Comparison of ENCODE assay signal across 8 mouse cellular contexts in the genomic region with DNA sequence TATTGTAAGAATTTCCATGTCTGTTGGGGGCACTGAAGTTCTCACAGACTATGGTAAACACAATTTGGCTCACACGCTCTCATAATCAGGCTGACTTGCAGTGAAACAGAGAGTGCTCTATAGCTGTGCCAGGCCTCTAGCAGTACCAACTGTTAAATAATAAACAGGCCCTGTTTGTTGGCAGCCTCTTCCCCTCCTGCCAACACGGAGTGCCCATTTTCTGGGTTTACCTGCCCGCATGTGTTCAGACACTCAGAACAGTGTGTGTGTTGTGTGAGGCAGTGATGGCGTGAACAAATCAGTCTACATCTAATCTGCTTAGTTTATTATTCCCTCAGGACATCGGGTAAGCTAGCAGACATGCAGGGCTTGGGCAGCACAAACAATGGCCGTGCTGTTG.
A peak's percentile ranks its signal among the peaks of the same experiment; 100 is the strongest.
DNase-seq lines count a peak whose midpoint lies in the region; ATAC-seq and TF ChIP-seq lines count a peak whose summit lies in the region.
"Had no signal": no experiment of that assay in that cellular context is flagged by ENCODE, and none has a peak within 500 bp of the region (broad histone marks: within the 10 kb centered on the region; RNA-seq: fewer than 3 reads in every experiment).

No protein-coding gene starts in this region.

- no peaks in the 10 kb centered on the region for H3K27me3 ChIP-seq in lung, embryonic 14.5 days (ENCODE audit: insufficient read depth, low read length)
- no peaks in the 10 kb centered on the region for H3K27me3 ChIP-seq in intestine, embryonic 16.5 days (replicated peaks; ENCODE audit: control insufficient read depth, insufficient read depth, low read length)
- H3K27me3 ChIP-seq in neural tube, embryonic 15.5 days (replicated peaks) = no peaks in the 10 kb centered on the region

- TF ChIP-seq CTCF in lung, embryonic 14.5 days (IDR thresholded peaks at IDR 0.05; ENCODE audit: low read depth) = no peak

- peak; percentile 7 for DNase-seq in lung, embryonic 14.5 days
- DNase-seq in lung, postnatal 36 days = no peak
- peak; percentile 83 to 89 for DNase-seq in cerebellum, postnatal 10 days
- DNase-seq in heart, postnatal 25 days (ENCODE audit: low spot score) = no peak
- no peak for DNase-seq in embryo, embryonic 10 days (ENCODE audit: low spot score)

- H3K36me3 ChIP-seq in lung, embryonic 14.5 days (ENCODE audit: insufficient read depth) = no peaks in the 10 kb centered on the region
- no peaks in the 10 kb centered on the region for H3K36me3 ChIP-seq in intestine, embryonic 16.5 days (ENCODE audit: control insufficient read depth, insufficient read depth, low read length)
- H3K36me3 ChIP-seq in neural tube, embryonic 15.5 days = no peaks in the 10 kb centered on the region

- WGBS in lung, embryonic 14.5 days = 52% methylated on average over 6 of the region's 6 CpGs
- 59% methylated on average over 6 of the region's 6 CpGs for WGBS in intestine, embryonic 16.5 days
- 34% methylated on average over 6 of the region's 6 CpGs for WGBS in neural tube, embryonic 15.5 days

- no peak overlapping the region for H3K4me2 ChIP-seq in lung, embryonic 14.5 days
- H3K4me2 ChIP-seq in intestine, embryonic 16.5 days (ENCODE audit: low read depth, low read length) = no peak overlapping the region
- no peak overlapping the region for H3K4me2 ChIP-seq in neural tube, embryonic 15.5 days

- no peak overlapping the region for H3K27ac ChIP-seq in lung, embryonic 14.5 days (ENCODE audit: low read depth)
- H3K27ac ChIP-seq in intestine, embryonic 16.5 days (ENCODE audit: low read length) = no peak overlapping the region
- H3K27ac ChIP-seq in neural tube, embryonic 15.5 days (replicated peaks) = peak overlapping the region; percentile 69

- H3K9ac ChIP-seq in lung, embryonic 14.5 days = no peak overlapping the region
- no peak overlapping the region for H3K9ac ChIP-seq in intestine, embryonic 16.5 days (ENCODE audit: low read depth, low read length)
- H3K9ac ChIP-seq in neural tube, embryonic 15.5 days (replicated peaks) = no peak overlapping the region

- no peaks in the 10 kb centered on the region for H3K4me1 ChIP-seq in lung, embryonic 14.5 days (ENCODE audit: insufficient read depth)
- H3K4me1 ChIP-seq in intestine, embryonic 16.5 days (ENCODE audit: control insufficient read depth, insufficient read depth, low read length) = no peaks in the 10 kb centered on the region
- peaks cover 13% of the 10 kb centered on the region for H3K4me1 ChIP-seq in neural tube, embryonic 15.5 days

- ATAC-seq in lung, embryonic 14.5 days (ENCODE audit: insufficient read depth) = no peak
- ATAC-seq in intestine, embryonic 16.5 days = 0 out of 2 replicates have a peak, but pooled peaks have one; percentile 48
- peak; percentile 89 for ATAC-seq in neural tube, embryonic 15.5 days (ENCODE audit: low FRiP score)

- no peak overlapping the region for H3K4me3 ChIP-seq in lung, embryonic 14.5 days (ENCODE audit: low read depth, low read length)
- H3K4me3 ChIP-seq in intestine, embryonic 16.5 days (ENCODE audit: low read length) = no peak overlapping the region
- H3K4me3 ChIP-seq in neural tube, embryonic 15.5 days (replicated peaks) = no peak overlapping the region
- H3K4me3 ChIP-seq: myocyte had no signal

- intact Hi-C loops in heart, postnatal 25 days (cut with DNase I) = no loop called here

- no peaks in the 10 kb centered on the region for H3K9me3 ChIP-seq in lung, embryonic 14.5 days (ENCODE audit: low read depth, low read length)
- H3K9me3 ChIP-seq in intestine, embryonic 16.5 days (ENCODE audit: control insufficient read depth, low read length) = no peaks in the 10 kb centered on the region
- no peaks in the 10 kb centered on the region for H3K9me3 ChIP-seq in neural tube, embryonic 15.5 days (replicated peaks)

Comparison
In these comparisons a context has a peak if more than half of its experiments do, and no peak if none do; other contexts are left out.
1. DNase-seq: peak in lung, embryonic 14.5 days (single experiment) and cerebellum, postnatal 10 days (2 of 2); none in lung, postnatal 36 days (single experiment), heart, postnatal 25 days (single experiment) and embryo, embryonic 10 days (single experiment).